Mouse (Mus musculus) embryo, embryonic 10 days (tissue): ENCODE data around the gene Marc2.

Source experiments
- DNase-seq: peaks from one replicate; pipeline ENCODE4 v3.0.0-alpha.2; 2015; ENCODE audit warnings: low spot score

Marc2 gene

DNA sequence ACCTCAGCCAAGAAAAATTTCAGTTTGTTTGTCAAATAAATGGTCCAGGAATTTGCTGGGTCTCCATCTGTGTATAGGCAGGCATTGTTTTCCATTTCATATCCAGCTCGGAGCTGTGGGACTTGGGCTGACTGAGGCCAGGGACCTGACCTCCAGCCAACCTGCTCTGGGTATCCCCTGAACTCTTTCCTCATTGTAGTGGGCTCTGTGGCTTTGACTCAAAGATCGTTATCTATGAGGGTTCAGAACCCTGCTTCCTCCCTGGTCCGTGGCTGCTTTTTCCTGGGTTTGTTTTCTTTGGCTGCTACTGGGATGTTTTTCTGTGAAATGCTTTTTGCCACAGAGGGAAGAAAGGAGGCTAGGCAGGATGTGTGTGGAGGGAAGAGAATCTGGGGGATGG lies 7.7 kb upstream of the Marc2 start:
- no peak for DNase-seq

DNA sequence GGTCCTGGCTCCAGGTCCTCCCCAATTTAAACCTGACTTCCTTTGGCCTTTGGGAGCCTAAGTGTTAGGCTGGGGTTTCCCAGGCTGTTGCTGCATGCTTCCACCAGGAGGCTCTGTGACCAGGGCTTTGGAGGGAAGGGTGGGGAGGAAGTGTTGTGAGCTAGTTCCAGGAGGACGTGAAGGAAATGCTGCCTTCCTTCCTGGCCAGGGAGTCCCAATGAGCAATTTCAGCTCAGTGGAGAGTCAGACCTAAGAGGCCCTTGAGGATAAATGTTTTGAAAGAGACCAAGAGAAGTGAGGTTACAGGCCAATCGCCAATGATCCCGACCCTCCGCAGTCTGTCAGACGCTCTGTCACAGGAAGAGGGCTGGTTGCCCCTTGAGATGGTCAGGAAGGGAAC lies 7.1 kb upstream of the Marc2 start:
- peak; percentile 73 for DNase-seq

DNA sequence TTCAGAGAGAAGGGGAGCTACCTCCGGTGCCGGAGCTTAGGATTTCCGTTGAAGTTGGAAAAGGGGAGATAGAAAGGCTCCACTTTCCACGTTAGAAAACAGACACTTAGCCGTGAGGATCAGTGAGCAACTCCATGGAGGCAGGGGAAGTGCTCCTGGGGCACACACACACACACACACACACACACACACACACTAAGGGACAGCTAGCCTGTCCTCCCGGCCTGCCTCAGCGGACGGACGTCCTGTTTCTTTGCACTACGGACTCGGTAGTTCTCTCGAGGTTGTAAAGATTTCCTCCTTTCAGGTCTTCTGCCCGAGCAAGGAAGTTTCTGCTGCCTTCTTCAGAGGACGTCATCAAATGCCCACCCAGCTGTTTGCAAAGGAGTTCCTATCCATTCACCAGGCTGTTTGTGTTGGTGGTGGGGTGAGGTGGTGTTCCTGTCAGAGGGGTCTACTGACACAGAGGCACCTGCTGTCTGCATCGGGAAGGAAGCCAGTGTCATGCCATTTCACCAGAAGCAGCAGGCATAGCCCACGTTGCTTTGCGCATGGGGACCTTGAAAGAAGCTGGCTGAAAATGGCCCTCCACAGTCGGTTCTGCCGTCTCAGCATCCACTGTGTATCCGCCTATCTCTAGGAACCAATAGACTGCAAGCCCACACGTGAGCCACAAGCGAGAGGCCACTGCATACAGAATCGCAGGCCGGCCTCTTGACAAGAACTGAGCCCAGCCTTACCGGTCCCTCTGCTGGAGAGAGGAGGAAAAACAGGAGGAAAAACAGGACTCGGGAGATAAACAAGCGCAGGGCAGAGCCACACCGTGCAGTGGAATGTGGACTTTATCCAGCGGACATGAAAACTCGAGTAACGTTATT lies 5.7 kb upstream of the Marc2 start:
- peak; percentile 89 for DNase-seq

DNA sequence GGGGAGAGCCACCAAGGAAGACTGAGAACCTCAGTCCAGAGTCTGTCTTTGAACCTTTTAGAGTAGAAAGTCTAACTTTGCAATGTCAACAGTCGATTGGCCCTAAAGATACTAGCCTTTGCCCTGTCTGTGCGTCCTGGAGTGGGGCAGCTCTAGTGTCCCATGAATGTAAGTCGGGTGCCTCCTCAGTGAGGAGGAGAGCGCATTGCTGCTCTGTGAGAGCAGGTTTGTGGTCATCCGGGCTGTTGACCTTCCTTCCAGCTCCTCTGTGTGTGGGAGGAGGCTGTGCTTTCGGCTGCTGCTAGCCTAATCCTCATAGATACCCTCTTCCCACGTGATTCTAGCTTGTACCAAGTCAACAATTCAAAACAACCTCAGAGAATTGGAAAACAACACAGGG lies 4.9 kb upstream of the Marc2 start:
- DNase-seq, result peak; percentile 13

DNA sequence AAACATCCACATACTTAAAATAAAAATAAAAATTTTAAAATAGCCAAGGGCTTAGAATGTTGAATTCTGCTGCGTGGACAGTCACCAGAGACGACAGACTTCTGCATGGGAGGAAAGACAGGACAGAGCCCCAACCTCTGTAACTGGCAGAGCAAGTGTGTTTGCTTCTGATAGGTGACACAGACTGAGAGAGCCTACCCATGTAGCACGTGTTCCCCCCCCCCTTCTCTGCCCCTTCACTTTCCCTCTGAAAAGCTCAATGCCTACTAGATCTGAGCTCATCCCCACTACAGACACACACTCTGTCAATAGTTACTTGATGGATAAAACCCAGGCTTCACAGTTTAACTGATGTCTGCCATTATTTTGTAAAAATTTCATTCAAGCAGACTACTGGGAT lies 722 bp upstream of the Marc2 start:
- no peak for DNase-seq

DNA sequence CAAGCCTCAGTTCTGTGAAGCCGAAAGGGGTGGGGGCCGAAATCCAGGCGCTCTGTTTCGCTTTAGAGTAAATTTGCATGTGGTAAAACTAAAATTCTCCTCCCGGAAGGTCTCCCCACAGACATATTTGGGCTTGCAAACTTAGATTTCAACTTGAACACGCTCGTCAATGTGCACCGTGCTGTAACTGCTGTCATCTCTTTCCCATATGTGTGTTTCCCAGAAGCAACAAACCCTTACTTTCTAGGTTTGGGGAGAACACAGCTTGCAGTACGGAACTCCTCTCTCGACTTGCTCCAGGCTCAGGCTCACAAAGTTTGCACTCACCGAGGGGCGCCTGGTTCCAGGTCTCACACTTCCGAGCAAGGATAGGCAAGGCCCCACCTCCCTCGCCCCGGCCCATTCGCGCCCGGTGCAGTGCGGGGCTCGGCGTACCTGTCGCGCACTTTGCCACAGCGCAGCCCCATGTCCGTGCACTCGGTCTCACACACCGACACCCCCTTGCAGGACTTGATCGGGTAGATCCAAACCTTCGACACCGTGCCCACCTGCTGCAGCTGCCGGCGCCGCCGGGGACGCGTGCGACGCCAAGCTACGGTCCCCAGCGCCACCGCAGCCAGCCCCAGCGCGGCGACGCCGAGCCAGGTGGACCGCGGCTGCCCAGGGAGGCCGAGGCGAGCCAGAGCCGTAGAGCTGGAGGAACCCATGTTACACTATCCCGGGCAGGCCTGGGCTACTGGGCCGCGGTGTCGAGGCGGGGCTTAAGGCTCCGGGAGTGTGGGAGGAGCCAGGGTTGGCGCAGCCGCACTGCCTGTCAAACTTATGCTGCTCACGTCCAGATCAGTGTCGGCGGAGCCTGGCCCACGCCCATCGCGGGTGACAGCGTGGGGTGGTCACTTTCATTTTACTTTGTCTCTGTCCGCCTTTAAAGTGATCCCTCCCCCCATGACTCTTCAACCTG lies 860 bp downstream of the Marc2 start:
- DNase-seq, result peak; percentile 94

DNA sequence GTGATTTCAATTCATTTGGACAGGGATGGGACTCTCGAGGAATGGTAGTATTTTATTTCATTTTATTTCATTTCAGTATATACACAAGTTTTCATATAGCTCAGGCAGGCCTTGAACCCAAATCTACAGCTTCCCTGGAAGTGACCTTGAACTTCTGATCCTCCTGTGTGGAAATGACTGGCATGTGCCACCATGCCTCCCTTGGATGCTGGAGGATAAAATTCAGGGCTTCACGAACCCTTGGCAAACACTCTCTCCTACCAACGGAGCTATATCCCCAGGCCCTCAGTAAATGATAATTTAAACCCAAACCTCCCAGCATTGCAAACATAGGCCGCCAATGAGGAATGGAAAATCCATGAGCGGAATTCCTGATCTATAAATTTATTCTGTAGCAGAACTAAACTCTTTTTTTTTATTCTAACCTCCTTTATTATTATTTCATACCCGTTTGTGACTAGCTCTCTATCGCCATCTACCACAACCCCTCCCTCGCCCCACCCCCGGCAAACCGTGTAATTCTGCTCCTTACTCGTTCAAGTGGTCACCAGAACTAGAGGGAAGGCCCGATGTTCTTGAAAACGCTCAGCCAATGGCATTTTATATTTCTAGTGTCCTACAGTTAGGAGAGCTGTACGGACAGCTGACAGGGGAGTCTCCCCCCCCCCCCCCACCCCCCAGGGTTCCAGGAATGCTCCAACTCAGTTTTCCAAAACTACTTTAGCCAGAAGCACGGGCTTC lies 1.8 kb downstream of the Marc2 start:
- DNase-seq, result no peak

DNA sequence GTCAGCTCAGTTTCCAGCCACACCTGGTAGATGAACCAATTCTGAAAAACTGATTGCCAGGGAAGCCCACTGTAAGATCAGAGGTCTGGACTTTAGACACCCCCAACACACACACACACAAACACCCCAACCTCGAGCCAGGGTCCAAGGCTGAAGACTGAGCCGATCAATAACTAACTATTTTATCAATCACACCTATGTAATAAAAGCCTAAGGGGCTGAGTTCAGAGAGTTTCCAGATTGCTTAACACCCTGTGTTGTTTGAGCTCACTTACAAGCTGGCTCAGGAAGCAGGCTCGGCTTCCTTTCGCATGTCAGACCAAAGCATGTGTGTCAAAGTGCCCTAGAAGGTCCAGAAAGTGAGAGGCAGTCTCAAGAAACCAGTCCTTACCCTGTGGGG lies 8.6 kb downstream of the Marc2 start:
- no peak for DNase-seq

DNA sequence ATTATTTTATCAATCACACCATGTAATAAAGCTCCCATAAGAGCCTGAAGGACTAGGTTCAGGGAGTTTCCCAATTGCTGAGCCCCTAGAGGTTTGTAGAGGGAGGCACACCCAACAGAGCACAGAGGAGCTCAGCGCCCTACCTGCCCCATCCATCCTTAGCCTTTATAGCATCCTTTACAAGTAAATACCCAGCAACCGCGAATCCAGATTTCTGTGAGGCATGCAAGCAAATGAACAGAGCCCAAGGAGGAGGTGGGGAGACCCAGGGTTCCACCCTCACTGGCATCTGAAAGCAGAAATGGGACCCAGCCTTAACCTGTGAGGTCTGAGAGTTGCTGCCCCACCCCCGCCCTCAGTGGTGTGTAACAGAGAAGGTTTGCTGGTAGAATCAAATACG lies 9.9 kb downstream of the Marc2 start:
- DNase-seq, result no peak

DNA sequence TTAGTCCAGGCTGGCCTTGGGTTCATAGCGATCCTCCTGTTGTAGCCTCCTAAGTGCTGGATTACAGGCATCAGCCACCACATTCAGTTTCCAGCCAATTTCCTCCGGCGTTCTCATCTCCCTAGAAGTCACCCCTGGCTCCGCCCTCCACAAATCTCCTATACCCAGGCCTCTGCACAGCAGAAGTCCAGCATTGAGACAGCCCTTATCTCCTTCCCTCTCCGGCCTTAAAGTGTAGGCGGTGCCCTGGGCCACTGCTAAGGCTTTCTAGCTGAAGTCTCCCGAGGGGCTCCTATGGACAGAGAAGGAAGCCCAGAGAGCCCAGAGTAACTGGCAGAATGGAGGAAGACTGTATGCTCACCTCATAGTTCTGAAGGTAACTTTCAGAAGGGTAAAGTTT lies 12.8 kb downstream of the Marc2 start:
- no peak for DNase-seq

DNA sequence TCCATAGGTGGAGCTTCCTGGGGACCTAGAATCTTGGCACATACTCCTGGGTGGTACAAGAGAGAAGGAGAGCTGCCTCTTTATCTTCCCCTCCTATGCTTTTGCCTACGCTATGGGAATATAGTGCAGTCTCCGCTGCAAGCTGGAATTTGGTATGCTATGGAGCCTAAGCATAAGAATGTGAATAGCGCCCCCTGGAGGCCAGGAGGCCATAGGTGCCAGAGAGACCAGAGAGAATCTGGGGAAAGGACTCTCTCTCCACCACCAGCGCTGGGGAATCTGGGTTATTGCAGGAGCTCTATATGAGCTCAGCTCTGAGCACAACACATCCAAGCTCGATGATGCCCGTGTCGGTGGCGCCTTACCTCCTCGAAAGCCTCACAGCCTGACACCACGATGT lies 14.0 kb downstream of the Marc2 start:
- DNase-seq, result no peak

DNA sequence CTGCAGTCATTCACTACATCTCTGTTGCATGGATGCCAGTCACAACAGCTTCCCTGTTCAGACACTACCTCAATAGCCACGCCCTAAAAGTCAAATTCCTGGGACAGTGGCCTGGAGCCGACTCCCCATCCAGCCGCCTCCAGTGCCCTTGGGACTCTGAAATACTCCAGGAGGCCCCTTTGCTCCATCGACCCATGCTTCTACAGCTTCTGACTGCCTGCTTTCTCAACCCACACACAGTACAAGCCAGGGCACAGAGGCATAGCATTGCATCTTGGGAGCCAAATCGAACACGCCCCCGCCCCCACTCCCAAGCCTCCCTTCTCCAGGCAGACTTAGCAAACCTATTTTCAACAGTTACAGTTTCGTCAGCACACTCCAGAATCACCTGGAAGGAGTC lies 16.4 kb downstream of the Marc2 start:
- no peak for DNase-seq

DNA sequence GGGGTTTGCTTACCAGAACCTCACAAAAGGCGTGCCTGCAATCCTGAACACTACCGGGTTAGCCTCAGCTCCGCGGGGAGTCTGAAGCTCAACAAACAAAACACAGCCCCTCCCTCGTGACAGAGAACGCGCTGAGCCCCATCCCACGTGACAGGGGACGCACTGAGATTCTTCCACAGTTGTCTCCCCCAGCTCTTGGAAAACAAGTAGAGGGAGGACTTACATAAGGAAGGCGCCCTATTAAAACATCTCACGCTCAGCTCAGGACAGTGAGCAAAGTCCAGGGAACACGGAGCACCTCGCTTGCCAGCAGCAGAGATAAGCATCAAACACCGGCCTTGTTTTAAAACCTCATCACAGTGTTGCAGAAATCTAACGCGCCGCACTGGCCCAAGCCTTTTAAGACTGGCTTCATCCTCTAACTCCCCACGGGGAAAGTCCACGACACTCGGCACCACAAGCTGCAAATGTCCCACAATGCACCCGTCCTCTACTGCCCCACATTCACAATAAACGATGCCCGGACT lies 19.0 kb downstream of the Marc2 start:
- no peak for DNase-seq

DNA sequence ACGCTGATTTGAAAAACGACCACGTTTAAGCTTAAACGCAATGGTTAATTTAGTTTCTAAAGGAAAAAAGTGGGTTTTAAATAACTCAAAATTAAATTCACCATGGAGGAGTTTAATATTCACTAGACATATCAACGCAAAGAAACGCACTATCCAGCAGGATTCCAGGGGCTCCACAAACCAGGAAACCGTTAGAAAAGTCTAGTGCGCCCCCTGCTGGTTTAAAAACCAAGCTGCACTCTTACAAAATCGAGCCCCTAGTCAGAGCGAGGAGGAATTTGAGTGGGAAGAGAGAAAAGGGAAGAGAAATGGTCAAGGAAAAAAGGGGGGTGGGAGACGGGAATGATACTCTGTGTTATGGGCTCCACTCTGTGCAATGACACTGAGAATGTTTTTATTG lies 21.2 kb downstream of the Marc2 start:
- DNase-seq, result peak; percentile 52

DNA sequence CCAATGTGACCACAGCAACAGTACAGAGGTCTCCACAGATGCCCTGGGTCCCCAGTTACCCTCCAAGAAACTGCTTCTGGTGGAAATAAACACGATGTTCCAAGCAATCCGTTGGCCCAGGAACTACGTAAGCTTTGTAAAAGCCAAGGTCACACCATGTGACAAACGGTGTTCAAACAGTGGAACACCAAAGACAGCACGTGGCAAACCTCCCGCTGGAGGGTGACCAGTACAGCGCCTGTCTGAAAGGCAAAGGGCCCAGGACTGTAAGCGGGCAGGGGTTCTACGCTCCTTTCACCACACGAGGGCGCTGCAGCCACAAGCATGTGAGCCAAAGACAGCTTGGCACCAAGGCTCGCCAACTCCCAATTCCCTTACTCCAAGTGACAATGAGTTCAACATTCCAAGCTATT lies 21.8 kb downstream of the Marc2 start:
- peak; percentile 98 for DNase-seq

DNA sequence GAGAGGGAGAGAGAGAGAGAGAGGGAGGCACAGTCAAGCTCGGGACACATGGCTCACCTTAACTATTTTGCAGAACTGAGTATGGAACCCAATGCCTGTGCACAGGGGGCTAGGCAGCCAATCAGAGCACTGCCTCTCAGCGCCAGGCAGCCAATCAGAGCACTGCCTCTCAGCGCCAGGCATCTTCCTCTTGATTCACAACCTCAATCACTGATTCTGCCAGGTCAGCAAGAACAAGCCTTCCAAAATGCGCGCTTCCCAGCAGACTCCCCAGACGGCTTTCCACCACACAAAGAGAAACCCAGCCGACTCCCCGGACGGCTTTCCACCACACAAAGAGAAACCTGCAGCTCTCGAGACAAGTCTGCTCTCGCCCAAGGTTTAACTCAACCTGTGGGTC lies 23.6 kb downstream of the Marc2 start:
- peak; percentile 72 for DNase-seq

DNA sequence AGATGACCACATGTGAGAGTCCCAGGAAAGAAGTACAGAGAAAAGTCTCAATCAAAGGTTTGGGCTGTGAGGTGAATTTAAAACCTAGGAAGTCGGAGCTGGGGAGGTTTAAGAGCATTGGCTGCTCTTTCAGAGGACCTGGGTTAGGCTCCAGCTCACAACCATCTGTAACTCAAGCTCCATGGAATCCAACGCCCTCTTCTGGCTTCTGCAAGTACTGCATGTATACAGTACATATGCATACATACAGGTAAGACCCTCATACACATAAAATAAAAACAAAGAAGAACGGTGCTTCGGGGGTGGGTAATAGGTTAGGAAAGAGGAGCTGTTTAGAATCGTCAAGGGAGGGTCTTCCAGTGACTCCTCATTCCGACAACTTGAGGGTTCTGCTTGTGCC lies 28.5 kb downstream of the Marc2 start:
- DNase-seq, result no peak

DNA sequence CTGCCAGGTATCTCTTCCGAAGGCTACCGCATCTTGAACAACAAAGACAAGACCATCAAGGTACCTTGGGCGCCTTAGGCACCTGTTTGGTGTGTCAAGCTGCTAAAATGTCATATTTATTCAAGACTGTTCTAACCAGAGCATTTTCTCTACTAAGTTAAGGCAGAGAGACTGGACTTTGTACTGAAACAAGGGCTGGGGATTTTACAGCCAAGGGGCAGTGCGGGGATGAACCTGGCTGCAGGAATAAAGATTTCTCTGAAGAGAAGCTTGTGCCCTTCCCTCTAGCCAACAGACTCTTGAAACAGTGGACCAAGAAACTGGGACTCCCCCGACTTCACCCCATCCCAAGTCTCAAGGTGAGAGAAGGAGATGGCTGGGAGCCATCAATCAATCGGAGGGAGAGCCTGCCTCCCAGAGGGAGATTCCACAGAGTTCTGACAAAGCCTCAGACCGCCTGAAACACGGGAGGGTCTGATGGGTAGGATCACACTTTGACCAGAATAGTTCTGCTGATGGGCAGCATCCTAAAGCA lies 34.5 kb downstream of the Marc2 start:
- no peak for DNase-seq

DNA sequence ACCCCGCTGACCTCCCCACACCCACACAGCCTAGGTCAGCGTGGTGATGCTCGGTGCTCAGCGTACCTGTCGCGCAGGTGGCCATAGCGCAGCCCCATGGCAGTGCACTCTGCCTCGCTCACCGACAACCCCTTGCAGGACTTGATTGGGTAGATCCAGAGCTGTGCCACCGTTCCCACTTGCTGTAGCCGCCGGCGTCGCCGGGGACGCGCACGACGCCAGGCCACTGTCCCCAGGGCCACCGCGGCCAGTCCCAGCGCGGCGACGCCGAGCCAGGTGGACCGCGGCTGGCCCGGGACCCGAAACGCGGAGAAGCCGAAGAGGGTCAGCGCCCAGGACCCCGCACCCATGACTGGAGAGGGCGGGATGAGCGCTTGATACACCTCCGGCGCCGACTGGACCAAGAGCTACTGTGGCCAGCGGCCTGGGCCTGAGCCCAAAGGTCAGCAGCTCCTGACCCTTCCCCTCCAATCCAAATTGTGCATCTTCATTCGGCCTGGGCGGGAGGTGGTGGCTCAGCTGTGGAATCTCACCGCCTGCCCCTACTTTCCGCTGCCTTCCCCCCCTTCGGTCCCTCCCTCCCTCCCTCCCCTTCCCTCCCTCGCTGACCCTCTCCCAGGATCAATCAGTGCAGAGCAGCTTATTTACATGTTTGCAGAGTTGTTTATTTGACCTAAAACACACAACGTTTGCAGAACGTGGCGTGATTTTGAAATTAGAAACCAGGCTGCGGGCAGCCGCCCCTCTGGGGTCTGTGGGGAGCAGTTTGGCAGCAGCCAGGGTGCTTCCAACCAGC lies 35.3 kb downstream of the Marc2 start, which contains the start of gene Marc1:
TSS of gene Marc1 (minus strand) at position 534 of the 796 bp plus-strand sequence.
- DNase-seq, result peak; percentile 39

DNA sequence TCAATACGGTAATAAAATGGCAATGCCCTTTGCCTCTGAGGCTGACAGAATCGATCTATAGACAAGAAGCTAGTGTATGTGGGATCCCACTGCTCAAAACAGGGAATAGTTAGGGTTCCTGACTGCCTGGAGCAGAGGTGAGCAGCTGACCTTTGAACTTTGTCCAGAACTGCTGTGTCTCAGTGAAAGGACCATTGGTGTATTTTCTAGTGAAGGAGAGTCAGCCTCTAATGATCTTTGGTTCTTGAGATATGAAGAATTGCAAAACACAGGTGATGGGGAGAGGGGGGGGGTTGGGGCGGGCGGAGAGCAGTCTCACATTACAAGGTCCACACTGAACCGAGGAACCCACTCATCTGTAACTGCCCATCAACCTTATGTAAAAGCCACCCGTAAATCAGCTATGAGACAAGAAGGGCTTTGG lies 36.7 kb downstream of the Marc2 start:
- no peak for DNase-seq
